Mouse (Mus musculus): ENCODE results near the gene Mrpl32.

Mrpl32 gene

GRCm38 (mm10) chr13:14612926-14613529 lies at the start of gene Mrpl32, which contains the start of gene Psma2:
Gene Mrpl32, minus strand, starts transcription at chr13:14613165.
Gene Psma2, plus strand, starts transcription at chr13:14613240.
- DNase-seq (ENCODE audit: low read depth, low spot score): peak; percentile 100

DNA sequence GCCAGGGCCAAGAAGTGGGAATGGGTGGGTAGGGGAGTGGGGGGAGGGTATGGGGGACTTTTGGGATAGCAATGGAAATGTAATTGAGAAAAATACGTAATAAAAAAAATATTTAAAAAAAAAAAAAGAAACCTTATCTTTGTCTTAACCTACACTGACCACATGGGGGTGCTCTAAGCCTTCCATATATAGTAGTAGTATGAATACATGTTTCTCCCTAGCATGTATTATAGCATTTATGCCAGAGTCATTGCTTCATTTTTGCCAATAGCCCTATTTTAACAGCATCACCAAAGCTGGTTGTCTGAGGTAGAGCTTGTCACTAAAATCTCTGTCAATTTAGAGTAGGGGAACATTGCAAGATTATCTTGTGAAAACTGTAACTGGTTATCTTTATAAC lies 36.3 kb upstream of the Mrpl32 start:
- DNase-seq (ENCODE audit: low read depth, low spot score): peak; percentile 37

DNA sequence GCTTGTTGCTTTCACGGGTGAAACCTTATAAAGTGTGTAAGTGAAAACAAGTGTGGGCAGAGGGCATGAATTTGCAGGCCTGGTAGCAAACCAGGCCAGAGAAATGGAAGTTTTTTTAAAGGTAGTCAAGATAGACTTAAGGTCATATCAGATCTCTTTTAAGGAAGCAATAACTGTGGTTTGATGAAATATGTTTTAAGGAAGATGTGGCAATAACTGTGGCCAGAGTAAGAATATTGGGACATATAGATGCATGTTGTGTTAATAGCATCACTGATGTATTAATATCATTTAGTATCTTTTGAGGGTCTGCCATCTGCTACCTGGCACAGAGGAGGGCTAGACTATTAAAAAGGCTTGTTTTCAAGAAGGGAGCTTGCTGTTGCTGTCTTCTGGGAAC lies 27.0 kb upstream of the Mrpl32 start:
- no peak for DNase-seq (ENCODE audit: low read depth, low spot score)

DNA sequence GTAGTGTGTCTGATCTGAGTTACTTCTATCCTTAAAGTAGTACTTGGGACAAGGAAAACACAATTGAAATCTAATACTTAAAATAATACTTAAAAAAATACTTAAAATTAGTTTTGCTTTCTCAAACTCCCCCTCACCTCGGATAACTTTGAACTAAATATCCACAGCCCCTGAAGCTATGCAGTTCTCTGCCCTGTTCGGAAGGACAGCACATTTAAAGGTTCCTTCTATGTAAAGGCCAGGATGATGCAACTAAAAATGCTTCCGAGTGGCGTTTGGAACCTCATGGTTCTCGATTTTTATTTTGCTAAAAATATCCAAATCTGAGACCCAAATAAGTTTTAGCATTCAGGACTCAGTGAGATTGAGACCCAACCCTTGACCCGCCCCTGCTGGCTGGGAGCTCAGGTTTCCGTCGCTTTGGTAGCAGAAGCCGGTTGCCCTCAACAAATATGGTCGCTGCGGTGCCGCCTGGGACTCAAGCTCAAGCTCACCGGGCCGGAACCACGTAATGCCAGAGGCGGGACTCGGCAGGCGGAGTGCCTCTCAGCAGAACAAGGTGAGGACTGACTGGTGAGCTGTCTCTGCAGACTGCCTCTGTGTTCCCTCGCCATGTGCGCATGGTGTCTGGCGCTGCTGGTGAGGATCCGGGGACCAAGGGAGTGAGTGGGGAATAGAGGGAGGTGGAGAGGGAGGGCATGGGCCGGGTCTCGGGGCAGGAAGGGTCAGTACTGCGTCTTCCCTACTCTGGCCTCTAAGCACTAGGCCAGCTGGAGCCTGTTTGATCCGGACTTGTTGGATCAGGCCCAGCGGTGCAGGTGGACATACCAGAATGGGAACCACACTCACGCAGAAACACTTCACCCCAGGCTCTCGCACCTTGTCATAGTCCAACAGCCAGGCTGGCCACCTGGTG lies 17.0 kb upstream of the Mrpl32 start, which contains the start of gene AW209491:
Gene AW209491 (plus strand): TSS at position 429 of the 916 bp plus-strand sequence.
- DNase-seq (ENCODE audit: low read depth, low spot score): peak; percentile 94

DNA sequence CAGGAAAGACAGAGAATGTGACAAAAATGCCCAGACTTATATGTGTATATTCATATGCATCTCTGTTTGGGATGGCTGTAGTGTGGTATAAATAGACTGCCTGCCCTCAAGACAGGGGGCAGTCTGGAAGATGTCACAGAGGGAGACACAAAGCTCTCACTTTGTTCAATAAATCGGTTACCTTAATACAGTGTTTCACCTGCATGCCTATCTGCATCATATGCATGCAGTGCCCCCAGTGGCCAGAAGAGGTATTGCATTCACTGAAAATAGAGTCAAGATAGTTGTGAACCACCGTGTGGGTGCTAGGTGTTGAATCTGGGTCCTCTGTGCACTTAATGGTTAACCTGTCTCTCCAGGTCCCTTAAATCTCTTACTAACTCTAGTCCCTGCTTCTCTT lies 5.8 kb upstream of the Mrpl32 start:
- peak; percentile 61 for DNase-seq (ENCODE audit: low read depth, low spot score)

GRCm38 (mm10) chr13:14613553-14613952 lies 588 bp upstream of the Mrpl32 start:
- DNase-seq (ENCODE audit: low read depth, low spot score): peak; percentile 4

DNA sequence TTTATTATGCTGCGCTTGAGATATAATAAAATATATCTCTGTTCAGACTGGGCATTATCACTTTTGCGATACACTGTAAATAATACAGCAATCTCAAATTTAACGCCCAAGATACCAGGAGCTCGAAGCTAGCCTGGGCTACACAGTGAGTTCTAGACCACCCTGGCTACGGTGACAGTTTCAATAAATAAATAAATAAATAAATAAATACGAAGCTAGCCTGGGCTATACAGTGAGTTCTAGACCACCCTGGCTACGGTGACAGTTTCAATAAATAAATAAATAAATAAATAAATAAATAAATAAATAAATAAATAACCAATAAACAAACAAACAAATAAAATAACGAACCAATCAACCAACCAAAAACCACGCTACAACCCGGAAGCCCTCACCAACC lies 502 bp downstream of the Mrpl32 start:
- no peak for DNase-seq (ENCODE audit: low read depth, low spot score)

GRCm38 (mm10) chr13:14607616-14608015 lies 5.3 kb downstream of the Mrpl32 start:
- no peak for DNase-seq (ENCODE audit: low read depth, low spot score)

GRCm38 (mm10) chr13:14602744-14603143 lies 10.2 kb downstream of the Mrpl32 start:
- no peak for DNase-seq (ENCODE audit: low read depth, low spot score)

- DNase-seq (ENCODE audit: low read depth, low spot score): no peak
Observed at GRCm38 (mm10) chr13:14580392-14580791, 32.6 kb downstream of the Mrpl32 start.

- no peak for DNase-seq (ENCODE audit: low read depth, low spot score)
Observed at GRCm38 (mm10) chr13:14574128-14574527, 38.8 kb downstream of the Mrpl32 start.

- DNase-seq (ENCODE audit: low read depth, low spot score): no peak
Observed at GRCm38 (mm10) chr13:14561336-14561735, 51.6 kb downstream of the Mrpl32 start.
